Mouse (Mus musculus) MEL (cell line): Measurements from ENCODE around the gene Cdh22. TPM values are rescaled to one million over a fixed set of nuclear protein-coding genes. Genes with fewer than 3 reads are reported as not detected.

Experiments used
- DNase-seq: peaks from one replicate; pipeline ENCODE4 v3.0.0; 2011; ENCODE audit warnings: low read depth, low spot score
- H3K27ac ChIP-seq: 2 replicates; pipeline ENCODE4 v1.5.1; 2012; ENCODE audit warnings: low read depth, mild to moderate bottlenecking, control low read depth, low read length, moderate library complexity; ENCODE audit not compliant: control insufficient read depth
- H3K27me3 ChIP-seq, 2 experiments: fragments of 150-350 bp in 1 of 2; sonication (generic) in 1 of 2; 2 replicates each; pipeline ENCODE4 v1.6.1; 2012; ENCODE audit warnings: low read length in 2 of 2, mild to moderate bottlenecking in 2 of 2, improper control_type of control experiment in 1 of 2, moderate library complexity in 1 of 2; ENCODE audit not compliant: insufficient read depth in 2 of 2, control insufficient read depth in 1 of 2
- H3K36me3 ChIP-seq, 2 experiments: 2 replicates each; pipeline ENCODE4 v1.6.1; 2012 to 2014; ENCODE audit warnings: low read length in 2 of 2, improper control_type of control experiment in 1 of 2, inconsistent platforms in 1 of 2, mild to moderate bottlenecking in 1 of 2; ENCODE audit not compliant: insufficient read depth in 2 of 2, control insufficient read depth in 1 of 2
- H3K4me1 ChIP-seq, 2 experiments: fragments of 150-350 bp in 1 of 2; sonication (generic) in 1 of 2; 2 replicates each; pipeline ENCODE4 v1.6.1; 2012; ENCODE audit warnings: low read length in 2 of 2, improper control_type of control experiment in 1 of 2, mild to moderate bottlenecking in 1 of 2; ENCODE audit not compliant: insufficient read depth in 2 of 2, control insufficient read depth in 1 of 2
- H3K4me3 ChIP-seq, 2 experiments: fragments of 150-350 bp in 1 of 2; sonication (generic) in 1 of 2; 2 replicates each; pipeline ENCODE4 v1.5.1; 2012; ENCODE audit warnings: low read depth in 2 of 2, low read length in 2 of 2, mild to moderate bottlenecking in 2 of 2, moderate library complexity in 2 of 2, control low read depth in 1 of 2, improper control_type of control experiment in 1 of 2; ENCODE audit not compliant: control insufficient read depth in 1 of 2, insufficient read depth in 1 of 2
- H3K79me2 ChIP-seq: 2 replicates; pipeline ENCODE4 v1.6.1; 2012; ENCODE audit warnings: mild to moderate bottlenecking, low read length, moderate library complexity; ENCODE audit not compliant: control insufficient read depth, poor library complexity, insufficient read depth
- H3K9ac ChIP-seq: 2 replicates; pipeline ENCODE4 v1.6.1; 2012; ENCODE audit warnings: low read depth, mild to moderate bottlenecking, control low read depth, low read length, moderate library complexity; ENCODE audit not compliant: control insufficient read depth, poor library complexity, severe bottlenecking
- H3K9me3 ChIP-seq: fragments of 150-350 bp; sonication (generic); replicated peaks from 2 replicates; pipeline ENCODE4 v1.6.1; 2012; ENCODE audit warnings: mild to moderate bottlenecking, low read length, improper control_type of control experiment, moderate library complexity; ENCODE audit not compliant: insufficient read depth
- CHD1 ChIP-seq: IDR thresholded peaks from 2 replicates; pipeline ENCODE4 v1.6.1; 2012; ENCODE audit warnings: low read depth, mild to moderate bottlenecking, inconsistent platforms, low read length, improper control_type of control experiment
- CHD2 ChIP-seq: IDR thresholded peaks from 2 replicates; pipeline ENCODE4 v1.6.1; 2011; ENCODE audit warnings: low read length, improper control_type of control experiment
- CTCF ChIP-seq, 3 experiments: IDR thresholded peaks in 2 of 3; conservative IDR thresholded peaks in 1 of 3; 2 replicates each; pipeline ENCODE4 v1.5.1; 2011 to 2012; ENCODE audit warnings: low read length in 3 of 3, low read depth in 2 of 3, mild to moderate bottlenecking in 2 of 3, improper control_type of control experiment in 1 of 3, inconsistent platforms in 1 of 3, mixed read lengths in 1 of 3, moderate library complexity in 1 of 3; ENCODE audit not compliant: control insufficient read depth in 1 of 3, insufficient read depth in 1 of 3, poor library complexity in 1 of 3, severe bottlenecking in 1 of 3
- ELF1 ChIP-seq: IDR thresholded peaks from 2 replicates; pipeline ENCODE4 v1.6.1; 2014; ENCODE audit warnings: low read depth, mild to moderate bottlenecking, inconsistent platforms, low read length, improper control_type of control experiment, moderate library complexity
- EP300 ChIP-seq, 2 experiments: IDR thresholded peaks; 2 replicates each; pipeline ENCODE4 v1.6.1; 2011; ENCODE audit warnings: improper control_type of control experiment in 2 of 2, low read length in 2 of 2, low read depth in 1 of 2, mild to moderate bottlenecking in 1 of 2
- ETS1 ChIP-seq: IDR thresholded peaks from 2 replicates; pipeline ENCODE4 v1.6.1; 2012; ENCODE audit warnings: low read depth, mild to moderate bottlenecking, inconsistent platforms, low read length, improper control_type of control experiment, moderate library complexity
- GATA1 ChIP-seq: IDR thresholded peaks from 2 replicates; pipeline ENCODE4 v1.6.1; 2011; ENCODE audit warnings: low read depth, low read length, improper control_type of control experiment
- MAX ChIP-seq: IDR thresholded peaks from 2 replicates; pipeline ENCODE4 v1.6.1; 2011; ENCODE audit warnings: low read length, improper control_type of control experiment
- MEF2A ChIP-seq: IDR thresholded peaks from 2 replicates; pipeline ENCODE4 v1.6.1; 2014; ENCODE audit warnings: low read depth, mild to moderate bottlenecking, inconsistent platforms, low read length, improper control_type of control experiment; ENCODE audit not compliant: poor library complexity, insufficient replicate concordance, severe bottlenecking; ENCODE audit errors: extremely low read depth
- MYB ChIP-seq: IDR thresholded peaks from 2 replicates; pipeline ENCODE4 v1.6.1; 2011; ENCODE audit warnings: mild to moderate bottlenecking, low read depth, low read length, improper control_type of control experiment
- MYC ChIP-seq: IDR thresholded peaks from 2 replicates; pipeline ENCODE4 v1.6.1; 2011; ENCODE audit warnings: low read depth, mild to moderate bottlenecking, low read length, improper control_type of control experiment, moderate library complexity
- POLR2AphosphoS5 ChIP-seq: IDR thresholded peaks from 2 replicates; pipeline ENCODE4 v1.6.1; 2012; ENCODE audit warnings: low read depth, borderline replicate concordance, mild to moderate bottlenecking, inconsistent platforms, low read length, moderate library complexity, mixed read lengths
- SMC3 ChIP-seq: IDR thresholded peaks from 2 replicates; pipeline ENCODE4 v1.6.1; 2011; ENCODE audit warnings: low read depth, low read length, improper control_type of control experiment
- TAL1 ChIP-seq: IDR thresholded peaks from 2 replicates; pipeline ENCODE4 v1.6.1; 2012; ENCODE audit warnings: mild to moderate bottlenecking, inconsistent platforms, low read length, moderate library complexity, mixed read lengths
- TBP ChIP-seq: IDR thresholded peaks from 2 replicates; pipeline ENCODE4 v1.8.0; 2011; ENCODE audit warnings: low read depth, low read length, improper control_type of control experiment
- TCF12 ChIP-seq: IDR thresholded peaks from 2 replicates; pipeline ENCODE4 v1.6.1; 2014; ENCODE audit warnings: low read depth, mild to moderate bottlenecking, inconsistent platforms, low read length, improper control_type of control experiment, moderate library complexity
- USF1 ChIP-seq: IDR thresholded peaks from 2 replicates; pipeline ENCODE4 v1.6.1; 2014; ENCODE audit warnings: low read depth, mild to moderate bottlenecking, inconsistent platforms, low read length, improper control_type of control experiment, moderate library complexity
- ZKSCAN1 ChIP-seq: IDR thresholded peaks from 2 replicates; pipeline ENCODE4 v1.6.1; 2012; ENCODE audit warnings: low read depth, mild to moderate bottlenecking, inconsistent platforms, low read length, improper control_type of control experiment, moderate library complexity
- ZNF384 ChIP-seq: IDR thresholded peaks from 2 replicates; pipeline ENCODE4 v1.6.1; 2012; ENCODE audit warnings: low read depth, mild to moderate bottlenecking, inconsistent platforms, low read length, improper control_type of control experiment
- polyA plus RNA-seq, 2 experiments: library from polyadenylated mRNA; stranded (reverse) in 1 of 2; unstranded in 1 of 2; fragments of >175 nt in 1 of 2; fragments of >200 nt in 1 of 2; gene quantifications; 2 replicates each; pipeline versions ENCODE4 v1.2.1 to v1.2.4; 2012; ENCODE audit warnings: low replicate concordance in 2 of 2, low read depth in 1 of 2; ENCODE audit not compliant: insufficient read length in 2 of 2, insufficient read depth in 1 of 2, missing spikeins in 1 of 2
- total RNA-seq: library from RNA; depleted of rRNA; stranded (reverse); fragments of 300-350 nt; gene quantifications from 2 replicates; pipeline ENCODE4 v1.2.3, GENCODE M21; 2012

Cdh22 gene
- total and polyA plus RNA-seq, 3 experiments = not detected

DNA sequence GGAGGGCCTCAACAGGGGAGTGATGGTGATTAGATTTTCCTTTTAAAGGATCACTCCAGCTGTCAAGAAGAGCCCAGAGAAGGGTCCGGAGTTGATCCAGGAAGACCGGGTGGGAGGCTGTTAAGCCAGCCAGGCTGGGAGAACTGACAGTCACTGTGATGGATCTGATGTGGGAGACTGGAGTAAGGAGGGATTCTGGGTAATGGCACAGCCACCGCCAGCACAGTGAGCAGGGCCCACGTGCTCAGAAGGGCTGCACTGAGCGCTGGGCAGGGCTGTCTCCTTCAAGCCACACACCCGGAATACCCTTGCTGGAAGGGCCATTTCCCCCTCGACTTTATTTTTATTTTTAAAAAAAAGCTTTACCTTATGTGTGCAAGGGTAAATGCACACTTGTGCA is 29.7 kb downstream of the Cdh22 start:
- Histone ChIP-seq H3K27me3 (no peaks in the 10 kb centered on the region), H3K4me3 (no peak overlapping the region), H3K9ac (no peak overlapping the region), H3K27ac (no peak overlapping the region), H3K9me3 (no peaks in the 10 kb centered on the region), H3K36me3 (no peaks in the 10 kb centered on the region), H3K79me2 (no peaks in the 10 kb centered on the region), H3K4me1 (no peaks in the 10 kb centered on the region)
- no peak for TF ChIP-seq ZKSCAN1
- TF ChIP-seq TBP = no peak
- no peak for TF ChIP-seq MEF2A
- TF ChIP-seq CTCF (IDR thresholded peaks at IDR 0.05 in 2 of 3, conservative IDR thresholded peaks at IDR 0.05 in 1 of 3; ENCODE audit: control insufficient read depth in 1 of 3, insufficient read depth in 1 of 3, low read depth in 2 of 3, low read length in 3 of 3, poor library complexity in 1 of 3, severe bottlenecking in 1 of 3) = no peak
- no peak for TF ChIP-seq ZNF384
- TF ChIP-seq MAX = no peak
- TF ChIP-seq USF1 = no peak
- no peak for TF ChIP-seq ELF1
- TF ChIP-seq EP300 (IDR thresholded peaks at IDR 0.05; ENCODE audit: low read depth in 1 of 2, low read length in 2 of 2) = no peak
- TF ChIP-seq MYC = no peak
- TF ChIP-seq MYB = no peak
- TF ChIP-seq TAL1 = no peak
- TF ChIP-seq GATA1 = no peak
- no peak for TF ChIP-seq CHD2
- no peak for TF ChIP-seq POLR2AphosphoS5
- TF ChIP-seq CHD1 = no peak
- DNase-seq = no peak

DNA sequence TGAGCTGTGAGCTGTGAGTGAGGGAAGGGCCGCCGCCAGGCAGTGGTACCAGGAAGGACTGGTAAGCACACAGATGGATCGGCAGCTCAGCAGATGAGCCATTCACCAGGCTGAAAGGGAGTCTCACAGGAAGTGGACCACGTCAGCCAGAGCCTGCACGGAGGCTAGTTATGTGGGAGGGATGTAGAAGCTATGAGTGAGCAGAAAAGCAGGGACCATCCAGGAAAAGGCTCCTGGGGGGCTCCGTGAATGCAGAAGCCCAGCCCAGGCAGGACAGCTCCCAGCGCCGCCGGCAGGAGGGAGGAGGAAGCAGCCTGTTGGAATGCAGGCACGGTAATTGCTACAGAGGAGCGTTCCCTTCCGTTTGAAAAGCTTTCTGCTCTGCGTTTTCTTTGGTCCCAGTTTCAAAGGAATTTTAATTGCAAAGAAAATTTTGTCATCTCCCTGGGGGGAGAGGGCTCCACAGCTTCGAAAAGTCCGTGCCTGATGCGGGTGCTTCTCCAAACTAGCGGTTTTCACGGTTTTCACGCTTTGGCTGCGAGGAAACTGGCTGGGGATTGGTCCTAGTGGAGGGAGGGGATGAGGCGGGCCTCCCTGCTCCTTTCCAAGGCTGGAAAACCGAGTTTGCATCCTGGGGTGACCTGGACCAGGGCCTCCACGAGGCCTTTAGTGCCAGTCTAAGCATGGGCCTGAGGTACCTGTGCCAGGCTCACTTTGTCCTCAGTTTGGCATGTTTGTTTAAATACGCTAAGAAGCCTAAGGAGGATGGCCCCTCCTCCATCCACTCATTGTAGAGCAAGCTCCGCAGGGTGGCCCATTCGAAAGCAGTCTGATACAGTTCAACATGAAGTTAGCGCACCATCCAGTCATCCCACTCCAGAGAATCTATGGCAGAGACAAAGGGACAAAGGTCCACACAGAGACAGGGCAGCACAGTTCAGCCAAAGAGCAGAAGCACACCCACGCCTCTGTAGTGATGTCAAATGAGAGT is 32.6 kb downstream of the Cdh22 start:
- Histone ChIP-seq H3K36me3 (no peaks in the 10 kb centered on the region), H3K27me3 (no peaks in the 10 kb centered on the region), H3K4me3 (no peak overlapping the region), H3K4me1 (no peaks in the 10 kb centered on the region), H3K9ac (no peak overlapping the region), H3K79me2 (no peaks in the 10 kb centered on the region), H3K27ac (no peak overlapping the region), H3K9me3 (no peaks in the 10 kb centered on the region)
- TF ChIP-seq TAL1 (no peak), TCF12 (no peak), ETS1 (no peak), SMC3 (no peak), ELF1 (no peak)
- no peak for DNase-seq
